Mouse (Mus musculus) myocyte (in vitro differentiated cells): Measurements from ENCODE around the gene Flt1. TPM values are rescaled to one million over a fixed set of nuclear protein-coding genes. Genes with fewer than 3 reads are reported as not detected.

ENCODE experiments used
- H3K27me3 ChIP-seq: one replicate; pipeline ENCODE4 v1.6.1; 2011; ENCODE audit not compliant: control insufficient read depth, insufficient read depth, insufficient read length
- H3K36me3 ChIP-seq: one replicate; pipeline ENCODE4 v1.6.1; 2011; ENCODE audit not compliant: control insufficient read depth, insufficient read depth
- H3K4me2 ChIP-seq: one replicate; pipeline ENCODE4 v1.6.1; 2011; ENCODE audit warnings: low read depth, control low read depth
- H3K4me3 ChIP-seq: one replicate; pipeline ENCODE4 v1.5.1; 2011; ENCODE audit warnings: mild to moderate bottlenecking, control low read depth, moderate library complexity
- H3K79me2 ChIP-seq: one replicate; pipeline ENCODE4 v1.6.1; 2011; ENCODE audit not compliant: control insufficient read depth, insufficient read depth
- H3ac ChIP-seq: one replicate; pipeline ENCODE4 v1.6.1; 2011; ENCODE audit not compliant: control insufficient read depth, insufficient read length
- CEBPB ChIP-seq: IDR thresholded peaks from 2 replicates; pipeline ENCODE4 v1.6.1; 2011; ENCODE audit warnings: mild to moderate bottlenecking, moderate library complexity; ENCODE audit not compliant: poor library complexity, insufficient read depth, severe bottlenecking
- E2F4 ChIP-seq: IDR thresholded peaks from one replicate; pipeline ENCODE4 v1.6.1; 2011; ENCODE audit warnings: mild to moderate bottlenecking, control low read depth, moderate library complexity; ENCODE audit not compliant: insufficient read depth
- MAX ChIP-seq: IDR thresholded peaks from one replicate; pipeline ENCODE4 v1.6.1; 2011; ENCODE audit warnings: low read depth, mild to moderate bottlenecking, control low read depth
- MYOD1 ChIP-seq, 3 experiments: IDR thresholded peaks; one replicate each; pipeline ENCODE4 v1.6.1; 2011; ENCODE audit warnings: control low read depth in 2 of 3, low read depth in 2 of 3, mild to moderate bottlenecking in 2 of 3, moderate library complexity in 1 of 3; ENCODE audit not compliant: insufficient read length in 2 of 3, control insufficient read depth in 1 of 3
- MYOG ChIP-seq, 3 experiments: IDR thresholded peaks; one replicate each; pipeline ENCODE4 v1.6.1; 2011; ENCODE audit warnings: control low read depth in 2 of 3, low read depth in 2 of 3, mild to moderate bottlenecking in 2 of 3; ENCODE audit not compliant: insufficient read length in 2 of 3, control insufficient read depth in 1 of 3, insufficient read depth in 1 of 3
- POLR2A ChIP-seq: IDR thresholded peaks from one replicate; pipeline ENCODE4 v1.6.1; 2011; ENCODE audit warnings: low read depth, mild to moderate bottlenecking, control low read depth, moderate library complexity; ENCODE audit not compliant: insufficient read length
- POLR2AphosphoS2 ChIP-seq: IDR thresholded peaks from one replicate; pipeline ENCODE4 v1.6.1; 2011; ENCODE audit warnings: low read depth, control low read depth; ENCODE audit not compliant: insufficient read length
- REST ChIP-seq: IDR thresholded peaks from one replicate; pipeline ENCODE4 v1.6.1; 2011; ENCODE audit warnings: mild to moderate bottlenecking, control low read depth, moderate library complexity; ENCODE audit not compliant: insufficient read depth, insufficient read length
- SRF ChIP-seq: IDR thresholded peaks from one replicate; pipeline ENCODE4 v1.6.1; 2011; ENCODE audit warnings: low read depth; ENCODE audit not compliant: control insufficient read depth, insufficient read length
- TCF12 ChIP-seq: IDR thresholded peaks from one replicate; pipeline ENCODE4 v1.6.1; 2011; ENCODE audit warnings: mild to moderate bottlenecking, control low read depth; ENCODE audit not compliant: poor library complexity, insufficient read depth, severe bottlenecking
- TCF3 ChIP-seq: IDR thresholded peaks from one replicate; pipeline ENCODE4 v1.6.1; 2011; ENCODE audit warnings: low read depth, control low read depth; ENCODE audit not compliant: insufficient read length
- USF1 ChIP-seq: IDR thresholded peaks from one replicate; pipeline ENCODE4 v1.6.1; 2011; ENCODE audit warnings: low read depth, mild to moderate bottlenecking, control low read depth, moderate library complexity
- polyA plus RNA-seq: library from polyadenylated mRNA; unstranded; fragments of >200 nt; fragmentation: generic; extraction: Trizol; gene quantifications from one replicate; pipeline ENCODE4 v1.2.1, GENCODE M21; 2012; ENCODE audit warnings: missing spikeins

Gene Flt1
- polyA plus RNA-seq, 1 experiment, result 1.1 TPM

DNA sequence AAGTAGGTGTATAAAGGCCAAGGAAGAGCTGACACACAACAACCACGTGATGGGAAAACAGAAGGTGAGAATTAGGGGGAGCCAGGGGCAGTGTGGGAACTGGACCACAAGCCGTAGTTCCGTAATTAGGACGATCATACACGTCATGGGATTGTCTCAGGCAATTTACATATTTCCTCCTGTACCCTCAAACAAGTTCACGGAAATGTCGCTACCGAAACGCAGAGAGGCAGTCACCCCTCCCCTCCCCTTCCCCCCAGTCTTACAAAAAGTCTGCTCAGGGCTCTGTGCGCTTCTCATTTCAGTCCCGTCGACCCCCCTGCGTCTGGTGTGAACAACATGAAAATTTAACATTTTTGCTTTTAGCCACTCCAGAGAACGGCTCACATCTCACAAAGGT, 74.6 kb downstream of the Flt1 start:
- H3K4me2 ChIP-seq, result no peak overlapping the region
- H3K79me2 ChIP-seq, result no peaks in the 10 kb centered on the region
- H3K4me3 ChIP-seq, result no peak overlapping the region
- no peak overlapping the region for H3ac ChIP-seq
- H3K27me3 ChIP-seq, result no peaks in the 10 kb centered on the region
- TF ChIP-seq E2F4 (no peak), MYOG (IDR thresholded peaks at IDR 0.05; ENCODE audit: control insufficient read depth in 1 of 3, insufficient read depth in 1 of 3, insufficient read length in 2 of 3, low read depth in 2 of 3) (no peak), CEBPB (no peak), USF1 (no peak), POLR2AphosphoS2 (no peak), MYOD1 (IDR thresholded peaks at IDR 0.05; ENCODE audit: control insufficient read depth in 1 of 3, insufficient read length in 2 of 3, low read depth in 2 of 3) (no peak), TCF3 (no peak), TCF12 (no peak), MAX (no peak)
- no peaks in the 10 kb centered on the region for H3K36me3 ChIP-seq

DNA sequence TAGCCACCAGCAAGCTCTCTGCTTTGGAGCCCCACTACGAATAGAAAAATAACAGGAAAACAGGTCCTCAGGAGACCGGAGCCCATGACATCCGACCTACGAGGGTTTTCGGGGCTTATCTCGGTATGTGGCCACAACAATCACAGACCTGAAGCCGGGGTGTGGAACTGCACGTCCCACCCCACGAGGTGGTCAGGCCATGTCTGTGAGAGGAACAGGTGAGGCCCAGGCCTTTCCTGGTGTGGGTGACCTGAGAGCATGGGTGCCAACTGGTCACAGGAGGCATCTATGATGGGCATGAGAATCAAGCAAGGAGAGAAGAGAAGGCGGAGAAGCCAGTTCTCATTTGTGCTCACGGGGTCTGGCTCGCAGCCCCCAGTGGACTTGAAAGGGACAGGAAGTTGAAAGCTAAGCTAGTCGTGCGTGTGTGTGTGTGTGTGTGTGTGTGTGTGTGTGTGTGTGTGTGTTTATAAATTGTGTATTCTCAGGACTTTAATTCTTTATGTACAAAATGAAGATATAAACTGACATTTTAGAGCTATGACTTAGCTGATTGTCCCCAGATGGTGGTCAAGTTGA, 79.4 kb downstream of the Flt1 start:
- H3K36me3 ChIP-seq, result no peaks in the 10 kb centered on the region
- no peaks in the 10 kb centered on the region for H3K79me2 ChIP-seq
- H3K4me3 ChIP-seq, result no peak overlapping the region
- no peak overlapping the region for H3ac ChIP-seq
- H3K4me2 ChIP-seq, result no peak overlapping the region
- no peak for TF ChIP-seq MYOG (IDR thresholded peaks at IDR 0.05; ENCODE audit: control insufficient read depth in 1 of 3, insufficient read depth in 1 of 3, insufficient read length in 2 of 3, low read depth in 2 of 3)
- no peak for TF ChIP-seq MYOD1 (IDR thresholded peaks at IDR 0.05; ENCODE audit: control insufficient read depth in 1 of 3, insufficient read length in 2 of 3, low read depth in 2 of 3)
- TF ChIP-seq TCF12, result no peak
- no peak for TF ChIP-seq CEBPB
- TF ChIP-seq MAX, result no peak
- no peak for TF ChIP-seq REST
- TF ChIP-seq POLR2AphosphoS2, result no peak
- no peak for TF ChIP-seq POLR2A
- TF ChIP-seq E2F4, result no peak
- no peak for TF ChIP-seq SRF
- TF ChIP-seq TCF3, result no peak
- no peak for TF ChIP-seq USF1
- no peaks in the 10 kb centered on the region for H3K27me3 ChIP-seq

DNA sequence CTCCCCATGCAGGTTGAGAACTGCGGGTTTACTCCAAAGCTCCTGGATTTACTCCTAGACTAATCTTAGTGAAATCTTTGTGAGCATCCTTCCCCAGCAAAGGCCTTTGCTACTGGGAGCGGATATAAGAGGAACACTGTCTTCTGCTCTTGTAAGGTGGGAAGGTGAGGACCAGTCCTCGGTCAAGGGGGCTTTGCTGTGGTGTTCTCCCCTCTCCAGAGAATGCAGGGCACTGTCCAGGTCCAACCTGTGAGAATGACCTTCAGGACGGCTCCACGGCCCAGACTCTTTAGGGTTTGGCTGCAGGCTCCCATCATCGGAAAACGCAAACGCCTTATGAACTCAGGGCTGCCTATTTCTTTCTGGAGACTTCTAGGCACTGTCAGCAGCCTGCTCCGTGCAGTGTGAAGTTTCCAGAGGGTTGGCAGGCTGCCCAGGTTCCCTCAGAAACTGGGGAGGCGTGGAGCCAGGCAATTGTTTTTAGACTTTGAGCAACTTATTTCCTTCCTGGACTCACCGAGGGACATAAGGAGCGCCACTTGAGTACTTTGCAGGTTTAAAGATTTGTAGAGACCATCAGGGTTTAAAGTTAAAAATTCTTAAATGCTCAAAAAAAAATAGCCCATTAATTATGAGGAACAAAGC, 80.7 kb downstream of the Flt1 start:
- Histone ChIP-seq H3K27me3 (no peaks in the 10 kb centered on the region), H3K4me2 (no peak overlapping the region), H3K36me3 (no peaks in the 10 kb centered on the region), H3K79me2 (no peaks in the 10 kb centered on the region), H3ac (no peak overlapping the region), H3K4me3 (no peak overlapping the region)
- TF ChIP-seq MYOD1 (IDR thresholded peaks at IDR 0.05; ENCODE audit: control insufficient read depth in 1 of 3, insufficient read length in 2 of 3, low read depth in 2 of 3) (no peak), USF1 (no peak), MYOG (IDR thresholded peaks at IDR 0.05; ENCODE audit: control insufficient read depth in 1 of 3, insufficient read depth in 1 of 3, insufficient read length in 2 of 3, low read depth in 2 of 3) (no peak), POLR2A (no peak), TCF3 (no peak), MAX (no peak), POLR2AphosphoS2 (no peak), SRF (no peak), CEBPB (no peak), TCF12 (no peak), REST (no peak), E2F4 (no peak)

DNA sequence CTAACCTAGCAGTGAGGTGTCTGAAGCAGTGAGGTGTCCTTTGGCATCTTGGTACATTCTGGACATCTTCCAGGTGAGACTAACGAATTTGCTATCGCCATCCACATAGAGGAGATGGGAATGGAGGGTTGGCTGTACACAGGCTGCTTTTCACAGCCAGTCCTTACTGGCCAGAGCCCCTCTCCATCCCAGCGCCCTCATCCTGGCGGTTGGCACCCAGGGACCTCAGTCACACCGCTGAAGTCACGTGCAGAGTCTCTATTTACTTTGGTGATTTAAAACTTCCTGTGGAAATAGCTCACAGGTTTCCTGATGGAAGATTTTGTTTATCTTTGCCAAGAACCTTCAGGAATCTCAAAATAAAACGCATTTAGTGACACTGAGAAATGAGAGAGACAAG, 84.4 kb downstream of the Flt1 start:
- Histone ChIP-seq H3K79me2 (no peaks in the 10 kb centered on the region), H3K4me3 (no peak overlapping the region), H3K36me3 (no peaks in the 10 kb centered on the region), H3K4me2 (no peak overlapping the region), H3ac (no peak overlapping the region), H3K27me3 (no peaks in the 10 kb centered on the region)
- TF ChIP-seq REST, result no peak
- no peak for TF ChIP-seq POLR2A
- no peak for TF ChIP-seq TCF3
- no peak for TF ChIP-seq TCF12
- no peak for TF ChIP-seq POLR2AphosphoS2
- no peak for TF ChIP-seq MYOD1 (IDR thresholded peaks at IDR 0.05; ENCODE audit: control insufficient read depth in 1 of 3, insufficient read length in 2 of 3, low read depth in 2 of 3)
- no peak for TF ChIP-seq MYOG (IDR thresholded peaks at IDR 0.05; ENCODE audit: control insufficient read depth in 1 of 3, insufficient read depth in 1 of 3, insufficient read length in 2 of 3, low read depth in 2 of 3)
- TF ChIP-seq CEBPB, result no peak
- TF ChIP-seq USF1, result no peak
- TF ChIP-seq MAX, result no peak
- TF ChIP-seq E2F4, result no peak
- TF ChIP-seq SRF, result no peak
